Mouse (Mus musculus): ENCODE data around the gene B4galt3. TPM values are rescaled to one million over a fixed set of nuclear protein-coding genes. Genes with fewer than 3 reads are reported as not detected.

B4galt3 gene
- polyA plus RNA-seq, 1 experiment from 2014 or later = 27.0 TPM

DNA sequence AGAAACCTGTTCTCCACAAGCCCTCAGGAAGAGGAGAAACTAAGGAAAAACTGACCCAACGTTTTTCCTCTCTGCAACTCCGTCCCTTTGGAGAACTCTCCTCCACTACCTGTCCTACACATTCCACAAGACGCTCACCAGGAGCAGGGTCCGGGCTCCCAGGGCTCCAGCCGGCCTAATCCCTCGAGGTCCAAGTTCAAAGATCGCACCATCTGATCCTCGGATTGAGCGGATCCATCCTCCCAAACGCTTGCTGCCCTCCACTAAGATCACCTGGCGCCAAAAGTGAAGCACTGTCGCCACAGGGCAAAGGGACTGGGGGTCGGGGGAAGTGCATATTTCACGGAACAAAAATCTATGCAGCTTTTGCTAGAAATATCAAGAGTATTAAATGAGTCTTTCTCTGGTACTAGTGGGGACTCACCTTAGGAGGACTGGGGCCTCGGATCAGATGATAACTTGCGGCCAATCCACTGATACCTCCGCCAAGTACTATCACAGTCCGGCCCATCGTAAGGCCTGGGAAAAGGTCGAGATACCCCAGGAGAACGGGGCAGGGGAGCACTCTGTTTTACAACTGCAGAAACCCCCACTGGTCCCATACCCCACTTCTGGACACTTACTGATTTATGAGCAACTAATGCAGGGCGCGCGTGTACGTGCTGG, 10.3 kb downstream of the B4galt3 start:
- Histone ChIP-seq H3K9ac (ENCODE audit: low read depth, low read length) (peak overlapping the region; percentile 58), H3K27ac (ENCODE audit: low read depth, low read length) (no peak overlapping the region; the same call in 1 of the 2 replicates), H3K4me3 (ENCODE audit: low read depth, low read length) (peak overlapping the region; percentile 60), H3K4me2 (replicated peaks; ENCODE audit: low read depth) (peak overlapping the region; percentile 87), H3K27me3 (replicated peaks; ENCODE audit: control insufficient read depth, insufficient read depth, low read length) (no peaks in the 10 kb centered on the region), H3K36me3 (ENCODE audit: control insufficient read depth, insufficient read depth) (peaks cover 59% of the 10 kb centered on the region), H3K9me3 (ENCODE audit: control insufficient read depth) (no peaks in the 10 kb centered on the region), H3K4me1 (replicated peaks; ENCODE audit: control insufficient read depth, insufficient read depth, low read length) (no peaks in the 10 kb centered on the region)
- TF ChIP-seq CTCF (IDR thresholded peaks at IDR 0.05; ENCODE audit: low read depth) = no peak
- under 1% methylated on average over 25 of the region's 25 CpGs for WGBS
- peak; percentile 23; the same call in 1 of the 2 replicates for ATAC-seq

DNA sequence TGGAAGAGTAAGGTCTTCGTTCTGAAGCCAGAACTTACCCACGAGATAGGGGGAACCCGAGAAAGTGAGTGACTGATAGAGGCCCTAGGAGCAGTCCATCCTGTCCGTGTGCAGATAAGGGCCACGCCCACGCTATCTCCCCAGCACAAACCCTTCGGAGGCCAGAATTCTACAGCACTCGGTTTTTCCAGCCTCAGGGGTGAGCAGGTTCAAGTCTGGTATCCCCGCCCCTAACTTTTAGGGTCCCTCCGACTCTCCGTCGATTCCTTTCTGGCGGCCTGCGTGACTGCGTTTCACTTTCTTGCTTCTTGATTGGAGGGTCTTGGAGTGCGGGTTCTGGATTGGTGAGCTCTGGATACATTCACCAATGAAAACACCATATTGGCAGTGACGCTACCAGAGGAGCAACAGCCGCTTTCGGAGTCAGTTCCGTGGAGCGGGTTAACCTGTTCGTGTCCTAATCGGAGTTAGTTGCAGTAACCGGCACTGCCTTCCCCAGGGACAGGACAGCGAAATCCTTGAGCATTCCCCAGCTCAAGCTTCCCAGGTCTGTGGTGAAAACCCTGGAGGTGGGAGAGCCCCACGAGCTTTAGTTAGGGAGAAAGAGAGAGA, 10.9 kb downstream of the B4galt3 start, which contains the start of gene Ppox:
Gene Ppox (minus strand): TSS at position 271 of the 612 bp plus-strand sequence.
- H3K27ac ChIP-seq (ENCODE audit: low read depth, low read length) = peak within 1 kb of the TSS; percentile 89
- ATAC-seq = peak; percentile 97
- H3K4me3 ChIP-seq (ENCODE audit: low read depth, low read length) = peak within 1 kb of the TSS; percentile 60
- H3K9ac ChIP-seq (ENCODE audit: low read depth, low read length) = peak within 1 kb of the TSS; percentile 69
- H3K27me3 ChIP-seq (replicated peaks; ENCODE audit: control insufficient read depth, insufficient read depth, low read length) = no peaks in the 10 kb centered on the region
- H3K36me3 ChIP-seq (ENCODE audit: control insufficient read depth, insufficient read depth) = peaks cover 59% of the 10 kb centered on the region
- H3K9me3 ChIP-seq (ENCODE audit: control insufficient read depth) = no peaks in the 10 kb centered on the region
- peak within 1 kb of the TSS; percentile 87 for H3K4me2 ChIP-seq (replicated peaks; ENCODE audit: low read depth)
- 0 out of 2 replicates have a peak, but pooled peaks have one; percentile 13 for TF ChIP-seq CTCF (IDR thresholded peaks at IDR 0.05; ENCODE audit: low read depth)
- under 1% methylated on average over 26 of the region's 26 CpGs for WGBS
- no peaks in the 10 kb centered on the region for H3K4me1 ChIP-seq (replicated peaks; ENCODE audit: control insufficient read depth, insufficient read depth, low read length)

DNA sequence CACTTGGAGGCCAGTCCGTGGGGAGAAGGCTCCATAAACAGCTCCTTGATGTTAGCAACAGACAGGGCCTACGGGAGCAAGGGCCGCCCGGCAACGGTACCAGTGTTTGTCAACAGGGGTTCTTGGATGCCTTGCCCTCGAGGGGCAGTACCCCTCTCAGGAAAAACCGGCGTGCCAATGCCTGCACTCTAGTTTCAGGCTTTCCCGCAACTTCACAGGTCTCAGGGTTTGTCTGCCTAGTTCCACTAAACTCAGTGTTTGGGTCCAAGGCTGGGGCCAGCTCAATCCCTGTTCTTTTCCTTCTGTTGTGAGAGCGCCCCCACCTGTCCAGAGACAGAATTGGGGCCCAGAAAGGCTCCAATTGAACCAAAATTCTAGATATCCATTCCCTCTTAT, 11.4 kb downstream of the B4galt3 start:
- H3K9ac ChIP-seq (ENCODE audit: low read depth, low read length) = peak overlapping the region; percentile 69
- no peaks in the 10 kb centered on the region for H3K9me3 ChIP-seq (ENCODE audit: control insufficient read depth)
- peak overlapping the region; percentile 87 for H3K4me2 ChIP-seq (replicated peaks; ENCODE audit: low read depth)
- WGBS = 0% methylated on average over 10 of the region's 10 CpGs
- no peaks in the 10 kb centered on the region for H3K27me3 ChIP-seq (replicated peaks; ENCODE audit: control insufficient read depth, insufficient read depth, low read length)
- TF ChIP-seq CTCF (IDR thresholded peaks at IDR 0.05; ENCODE audit: low read depth) = peak; percentile 84
- peak overlapping the region; percentile 60 for H3K4me3 ChIP-seq (ENCODE audit: low read depth, low read length)
- peaks cover 59% of the 10 kb centered on the region for H3K36me3 ChIP-seq (ENCODE audit: control insufficient read depth, insufficient read depth)
- peak; percentile 61 for ATAC-seq
- no peaks in the 10 kb centered on the region for H3K4me1 ChIP-seq (replicated peaks; ENCODE audit: control insufficient read depth, insufficient read depth, low read length)
- peak overlapping the region; percentile 89 for H3K27ac ChIP-seq (ENCODE audit: low read depth, low read length)

DNA sequence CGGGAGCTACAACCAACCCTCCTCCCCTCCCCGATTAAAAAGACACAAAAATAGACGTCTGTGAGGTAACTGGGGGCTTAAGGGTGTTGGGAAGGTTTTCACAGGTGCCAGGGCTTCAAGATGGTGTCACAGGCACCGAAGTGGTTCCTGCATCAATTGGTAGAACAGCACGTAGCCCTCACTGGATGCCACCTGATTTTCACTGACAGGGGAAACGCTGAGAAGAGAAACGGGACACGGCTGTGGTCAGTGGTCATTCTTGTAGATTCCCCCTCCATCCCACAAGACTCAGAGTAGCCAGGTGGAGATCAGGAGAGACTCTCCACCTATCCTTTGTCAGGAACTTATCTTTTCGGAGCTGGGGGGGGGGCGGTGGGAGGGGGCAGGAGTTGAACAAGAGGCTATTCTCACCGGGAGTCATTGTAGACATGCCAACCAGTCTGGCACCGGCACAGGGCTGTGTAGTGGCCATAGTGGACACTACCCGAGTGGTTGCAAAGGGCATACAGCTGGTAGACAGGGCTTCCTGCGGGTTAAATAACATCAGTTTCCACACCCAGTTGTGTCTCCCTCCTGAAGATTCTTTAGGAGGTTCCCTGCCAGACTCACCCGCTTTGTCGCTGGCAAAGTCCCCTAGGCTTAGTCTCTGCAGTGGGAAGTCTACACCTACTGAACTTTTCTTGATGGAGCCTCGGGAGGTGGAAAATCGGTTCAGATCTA, 12.1 kb downstream of the B4galt3 start:
- no peaks in the 10 kb centered on the region for H3K9me3 ChIP-seq (ENCODE audit: control insufficient read depth)
- H3K4me1 ChIP-seq (replicated peaks; ENCODE audit: control insufficient read depth, insufficient read depth, low read length) = no peaks in the 10 kb centered on the region; the same call in 1 of the 2 replicates
- H3K9ac ChIP-seq (ENCODE audit: low read depth, low read length) = no peak overlapping the region
- H3K4me2 ChIP-seq (replicated peaks; ENCODE audit: low read depth) = peak overlapping the region; percentile 87; the same call in 1 of the 2 replicates
- no peak for TF ChIP-seq CTCF (IDR thresholded peaks at IDR 0.05; ENCODE audit: low read depth)
- H3K27ac ChIP-seq (ENCODE audit: low read depth, low read length) = no peak overlapping the region
- ATAC-seq = no peak
- H3K4me3 ChIP-seq (ENCODE audit: low read depth, low read length) = peak overlapping the region; percentile 60; the same call in 1 of the 2 replicates
- no peaks in the 10 kb centered on the region for H3K27me3 ChIP-seq (replicated peaks; ENCODE audit: control insufficient read depth, insufficient read depth, low read length)
- 76% methylated on average over 18 of the region's 18 CpGs for WGBS
- peaks cover 52% of the 10 kb centered on the region for H3K36me3 ChIP-seq (ENCODE audit: control insufficient read depth, insufficient read depth)

DNA sequence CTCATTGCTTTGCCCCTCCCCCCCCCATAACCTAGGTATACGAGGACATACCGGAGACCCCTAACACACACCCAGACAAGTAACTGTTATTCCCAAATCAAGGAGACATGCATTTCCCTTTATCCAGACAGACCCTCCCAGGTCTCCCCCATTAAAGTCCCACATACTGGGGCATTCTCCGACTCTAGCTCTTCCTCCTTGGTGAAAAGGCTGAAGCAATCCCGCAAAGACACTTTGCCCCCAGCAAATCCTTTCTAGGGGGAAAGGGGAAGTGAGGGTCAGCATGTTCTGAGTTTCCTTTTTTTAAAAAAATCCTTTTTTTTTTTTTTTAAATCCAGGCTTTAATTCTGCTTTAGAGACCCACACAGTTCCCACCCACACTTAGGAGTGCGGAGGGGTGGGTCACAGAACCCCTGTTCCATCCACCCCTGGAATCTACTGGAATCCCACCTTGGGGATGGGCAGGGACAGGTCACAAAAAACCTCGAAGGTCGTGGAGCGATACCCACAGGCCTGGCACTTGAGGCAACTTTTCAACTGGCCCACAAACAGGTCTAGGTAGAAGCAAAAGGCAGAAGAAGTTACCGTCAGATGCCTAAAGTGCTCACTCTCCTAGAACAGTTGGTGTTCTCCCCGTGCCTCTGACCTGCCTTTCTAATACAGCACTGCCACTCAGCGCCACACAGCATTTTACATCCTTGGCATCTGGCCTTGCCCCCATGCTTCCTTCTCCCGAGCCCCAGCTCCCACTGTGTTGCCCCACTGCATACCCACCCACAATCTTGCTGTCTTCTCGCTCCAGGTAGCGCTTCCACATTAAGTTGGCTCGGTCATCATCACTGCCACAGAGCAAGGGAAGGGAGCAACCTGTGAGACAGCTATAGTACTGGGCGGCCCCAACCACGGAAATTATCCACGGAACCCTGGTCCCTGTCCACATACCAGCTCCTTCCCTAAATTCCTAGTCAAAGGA, 13.3 kb downstream of the B4galt3 start:
- Histone ChIP-seq H3K9me3 (ENCODE audit: control insufficient read depth) (no peaks in the 10 kb centered on the region), H3K4me1 (replicated peaks; ENCODE audit: control insufficient read depth, insufficient read depth, low read length) (no peaks in the 10 kb centered on the region; the same call in 1 of the 2 replicates), H3K36me3 (ENCODE audit: control insufficient read depth, insufficient read depth) (peaks cover 41% of the 10 kb centered on the region; the same call in 1 of the 2 replicates), H3K4me2 (replicated peaks; ENCODE audit: low read depth) (no peak overlapping the region), H3K4me3 (ENCODE audit: low read depth, low read length) (no peak overlapping the region), H3K27me3 (replicated peaks; ENCODE audit: control insufficient read depth, insufficient read depth, low read length) (no peaks in the 10 kb centered on the region), H3K9ac (ENCODE audit: low read depth, low read length) (no peak overlapping the region), H3K27ac (ENCODE audit: low read depth, low read length) (no peak overlapping the region)
- WGBS = 93% methylated on average over 18 of the region's 18 CpGs
- no peak for ATAC-seq
- no peak for TF ChIP-seq CTCF (IDR thresholded peaks at IDR 0.05; ENCODE audit: low read depth)
